8 mouse cellular contexts compared by ENCODE assay signal in genomic region chr13:98366469-98367275, GRCm38 (mm10). TPM values are rescaled to one million over a fixed set of nuclear protein-coding genes. Genes with fewer than 3 reads are reported as not detected.
A peak's percentile ranks its signal among the peaks of the same experiment; 100 is the strongest.
DNase-seq lines count a peak whose midpoint lies in the region; ATAC-seq lines count a peak whose summit lies in the region.
"Had no signal": no experiment of that assay in that cellular context is flagged by ENCODE, and none has a peak within 500 bp of the region (broad histone marks: within the 10 kb centered on the region; RNA-seq: fewer than 3 reads in every experiment).

No protein-coding gene starts in this region.

- DNase-seq in lung, postnatal 25 days (ENCODE audit: low spot score) = no peak
- no peak for DNase-seq in frontal cortex, postnatal 36 days (ENCODE audit: low spot score in 2 of 2)
- DNase-seq: right cerebral cortex, postnatal 14 days had no signal

- H3K27ac ChIP-seq in lung, embryonic 16.5 days (ENCODE audit: low read length) = no peak overlapping the region
- H3K27ac ChIP-seq in forebrain, embryonic 12.5 days = no peak overlapping the region
- H3K27ac ChIP-seq in limb, embryonic 13.5 days = no peak overlapping the region
- no peak overlapping the region for H3K27ac ChIP-seq in stomach, embryonic 16.5 days (ENCODE audit: low read length)

- no peak overlapping the region for H3K9ac ChIP-seq in lung, embryonic 16.5 days (ENCODE audit: low read length)
- no peak overlapping the region for H3K9ac ChIP-seq in forebrain, embryonic 12.5 days
- no peak overlapping the region for H3K9ac ChIP-seq in limb, embryonic 13.5 days
- H3K9ac ChIP-seq in stomach, embryonic 16.5 days (ENCODE audit: low read length) = no peak overlapping the region

- no peak for ATAC-seq in lung, embryonic 16.5 days (ENCODE audit: low read depth)
- ATAC-seq in forebrain, embryonic 12.5 days (ENCODE audit: low FRiP score) = peak; percentile 46; the same call in 1 of the 2 replicates
- ATAC-seq in limb, embryonic 13.5 days (ENCODE audit: low FRiP score, low read depth) = no peak
- ATAC-seq in stomach, embryonic 16.5 days (ENCODE audit: insufficient read depth, low FRiP score) = no peak
- ATAC-seq in monocyte, adult 5-6 weeks (replicated peaks; ENCODE audit: insufficient number of reproducible peaks, low FRiP score, low TSS enrichment, poor library complexity, severe bottlenecking) = no peak

- 2% methylated on average over 43 of the region's 43 CpGs for WGBS in lung, embryonic 16.5 days
- under 1% methylated on average over 43 of the region's 43 CpGs for WGBS in forebrain, embryonic 12.5 days
- whole genome bisulfite sequencing in limb, embryonic 13.5 days = under 1% methylated on average over 43 of the region's 43 CpGs
- WGBS in stomach, embryonic 16.5 days = 3% methylated on average over 43 of the region's 43 CpGs

- no peaks in the 10 kb centered on the region for H3K9me3 ChIP-seq in lung, embryonic 16.5 days (ENCODE audit: control insufficient read depth, low read length)
- no peaks in the 10 kb centered on the region for H3K9me3 ChIP-seq in forebrain, embryonic 12.5 days
- H3K9me3 ChIP-seq in limb, embryonic 13.5 days = no peaks in the 10 kb centered on the region
- H3K9me3 ChIP-seq in stomach, embryonic 16.5 days (replicated peaks; ENCODE audit: control insufficient read depth, low read length) = no peaks in the 10 kb centered on the region

- H3K36me3 ChIP-seq in lung, embryonic 16.5 days (ENCODE audit: control insufficient read depth, insufficient read depth, low read length) = no peaks in the 10 kb centered on the region
- no peaks in the 10 kb centered on the region for H3K36me3 ChIP-seq in forebrain, embryonic 12.5 days (replicated peaks)
- H3K36me3 ChIP-seq in limb, embryonic 13.5 days = no peaks in the 10 kb centered on the region
- no peaks in the 10 kb centered on the region for H3K36me3 ChIP-seq in stomach, embryonic 16.5 days (ENCODE audit: control insufficient read depth, insufficient read depth, low read length)

- peaks cover 8% of the 10 kb centered on the region for H3K4me1 ChIP-seq in lung, embryonic 16.5 days (replicated peaks; ENCODE audit: control insufficient read depth, insufficient read depth, low read length)
- peaks cover 8% of the 10 kb centered on the region for H3K4me1 ChIP-seq in forebrain, embryonic 12.5 days
- peaks cover 14% of the 10 kb centered on the region for H3K4me1 ChIP-seq in limb, embryonic 13.5 days
- peaks cover 7% of the 10 kb centered on the region; the same call in 1 of the 2 replicates for H3K4me1 ChIP-seq in stomach, embryonic 16.5 days (ENCODE audit: control insufficient read depth, insufficient read depth, low read length)

- H3K27me3 ChIP-seq in lung, embryonic 16.5 days (ENCODE audit: control insufficient read depth, insufficient read depth, low read depth, low read length) = peaks cover 76% of the 10 kb centered on the region
- peaks cover 88% of the 10 kb centered on the region for H3K27me3 ChIP-seq in forebrain, embryonic 12.5 days
- peaks cover 89% of the 10 kb centered on the region for H3K27me3 ChIP-seq in limb, embryonic 13.5 days
- H3K27me3 ChIP-seq in stomach, embryonic 16.5 days (ENCODE audit: control insufficient read depth, insufficient read depth, low read length) = peaks cover 74% of the 10 kb centered on the region

- peak overlapping the region; percentile 34 for H3K4me3 ChIP-seq in lung, embryonic 16.5 days (ENCODE audit: low read length)
- H3K4me3 ChIP-seq in forebrain, embryonic 12.5 days (replicated peaks) = peak overlapping the region; percentile 21
- peak overlapping the region; percentile 35 for H3K4me3 ChIP-seq in limb, embryonic 13.5 days
- peak overlapping the region; percentile 20; the same call in 1 of the 2 replicates for H3K4me3 ChIP-seq in stomach, embryonic 16.5 days (replicated peaks; ENCODE audit: low read length)

- peak overlapping the region; percentile 29; the same call in 1 of the 2 replicates for H3K4me2 ChIP-seq in lung, embryonic 16.5 days (ENCODE audit: low read depth, low read length)
- peak overlapping the region; percentile 49 for H3K4me2 ChIP-seq in forebrain, embryonic 12.5 days
- peak overlapping the region; percentile 61 for H3K4me2 ChIP-seq in limb, embryonic 13.5 days (replicated peaks)
- peak overlapping the region; percentile 32; the same call in 1 of the 2 replicates for H3K4me2 ChIP-seq in stomach, embryonic 16.5 days (ENCODE audit: low read depth, low read length)

RNA-seq across cellular contexts. Expression of gene Foxd1, which starts 12.6 kb away (rescaled TPM):
- polyA plus RNA-seq in lung, embryonic 16.5 days (2015; fragmentation: Nextera tagmentation; extraction: Ambion mirVana) = 0.08 TPM in 1 of 2 replicates, not detected in the other
- polyA plus RNA-seq in forebrain, embryonic 12.5 days (2016; fragmentation: Nextera tagmentation; extraction: Ambion mirVana) = 2.6 and 4.2 TPM in 2 replicates
- 0.19 TPM in 2 replicates for polyA plus RNA-seq in limb, embryonic 13.5 days (2015; fragmentation: Nextera tagmentation; extraction: Ambion mirVana)
- 0.04 TPM in 1 of 2 replicates, not detected in the other for polyA plus RNA-seq in stomach, embryonic 16.5 days (2015; fragmentation: Nextera tagmentation; extraction: Ambion mirVana)
- total RNA-seq in monocyte, adult 5-6 weeks (2017) = not detected in 3 replicates

RNA-seq across cellular contexts. Expression of gene Btf3, which starts 49.9 kb away (rescaled TPM):
- 621 and 661 TPM in 2 replicates for polyA plus RNA-seq in lung, embryonic 16.5 days (2015; fragmentation: Nextera tagmentation; extraction: Ambion mirVana)
- polyA plus RNA-seq in forebrain, embryonic 12.5 days (2016; fragmentation: Nextera tagmentation; extraction: Ambion mirVana) = 693 and 699 TPM in 2 replicates
- 728 and 732 TPM in 2 replicates for polyA plus RNA-seq in limb, embryonic 13.5 days (2015; fragmentation: Nextera tagmentation; extraction: Ambion mirVana)
- polyA plus RNA-seq in stomach, embryonic 16.5 days (2015; fragmentation: Nextera tagmentation; extraction: Ambion mirVana) = 531 and 636 TPM in 2 replicates
- total RNA-seq in monocyte, adult 5-6 weeks (2017) = 890 to 909 TPM (median 904 TPM) in 3 replicates
